Mouse (Mus musculus): ENCODE data around the gene Aftph.

DNA sequence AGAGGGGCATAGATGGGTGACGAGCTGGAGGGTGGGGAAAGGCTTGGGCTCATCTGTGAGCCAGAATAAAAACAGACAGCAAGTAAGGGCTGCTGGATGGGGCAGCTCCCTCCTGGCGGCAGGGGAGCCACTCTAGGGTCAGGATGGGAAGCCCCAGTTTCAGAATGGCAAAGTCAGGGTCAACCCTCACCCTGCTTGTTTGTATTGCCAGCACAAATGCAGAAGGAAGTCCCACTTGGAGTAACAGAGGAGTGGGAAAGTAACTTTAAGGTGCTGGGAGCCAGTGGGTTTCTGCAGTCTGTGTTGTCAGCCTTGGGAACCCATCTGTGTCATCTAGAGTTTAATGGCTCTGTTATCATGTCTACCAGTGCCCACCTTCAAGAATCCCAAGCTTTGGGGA lies 62.0 kb downstream of the Aftph start:
- TF ChIP-seq CTCF (conservative IDR thresholded peaks at IDR 0.05; ENCODE audit: low read length) (no peak), POU5F1 (IDR thresholded peaks at IDR 0.05; ENCODE audit: borderline replicate concordance, low read length) (no peak), NANOG (IDR thresholded peaks at IDR 0.05; ENCODE audit: borderline replicate concordance, low read length) (no peak)
